Mouse (Mus musculus) ovary, adult 10 weeks (tissue): ENCODE data around the gene Olfr573-ps1. TPM values are rescaled to one million over a fixed set of nuclear protein-coding genes. Genes with fewer than 3 reads are reported as not detected.

ENCODE experiments used
- polyA plus RNA-seq: library from polyadenylated mRNA; stranded (reverse); fragments of 350-450 nt; fragmentation: Illumina TruSeq; extraction: RNeasy Lipid Tissue Mini Kit (QIAGEN cat#74804); gene quantifications from one replicate; pipeline ENCODE4 v1.2.3, GENCODE M21; 2014

Gene Olfr573-ps1
- polyA plus RNA-seq, result not detected

GRCm38 (mm10) chr7:102942475-102942874 is at the start of gene Olfr573-ps1:
Gene Olfr573-ps1, minus strand, starts transcription at chr7:102942575.

GRCm38 (mm10) chr7:102989224-102989623 is 46.8 kb upstream of the Olfr573-ps1 start, which contains the start of gene Olfr578:
Gene Olfr578, minus strand, starts transcription at chr7:102989324.

GRCm38 (mm10) chr7:102975843-102976242 is 33.5 kb upstream of the Olfr573-ps1 start, which contains the start of gene Olfr577:
Gene Olfr577, minus strand, starts transcription at chr7:102975943.

GRCm38 (mm10) chr7:102962360-102962759 is 20.0 kb upstream of the Olfr573-ps1 start, which contains the start of gene Olfr576:
Gene Olfr576, plus strand, starts transcription at chr7:102962660.

DNA sequence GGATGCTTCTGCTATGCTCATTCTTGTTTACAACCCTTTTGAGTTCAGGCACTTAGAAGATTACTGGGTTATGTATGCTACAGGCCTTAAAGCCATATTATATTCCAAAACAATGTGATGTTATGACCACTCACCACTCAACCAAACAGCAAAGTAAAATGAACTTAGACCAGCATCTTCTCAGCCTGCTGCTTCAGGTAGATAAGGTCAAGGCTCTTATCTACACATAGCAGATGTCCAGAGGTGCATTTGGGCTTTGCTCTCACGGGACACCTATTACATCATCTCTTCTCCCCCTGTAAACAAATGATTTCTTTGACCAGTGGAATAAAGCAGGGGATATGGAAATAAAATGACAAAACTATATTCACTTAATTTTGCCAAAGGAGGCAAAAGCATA is 16.2 kb upstream of the Olfr573-ps1 start, which contains the start of gene Olfr575:
Olfr575 (minus strand) TSS at position 183 of the 400 bp plus-strand sequence.

DNA sequence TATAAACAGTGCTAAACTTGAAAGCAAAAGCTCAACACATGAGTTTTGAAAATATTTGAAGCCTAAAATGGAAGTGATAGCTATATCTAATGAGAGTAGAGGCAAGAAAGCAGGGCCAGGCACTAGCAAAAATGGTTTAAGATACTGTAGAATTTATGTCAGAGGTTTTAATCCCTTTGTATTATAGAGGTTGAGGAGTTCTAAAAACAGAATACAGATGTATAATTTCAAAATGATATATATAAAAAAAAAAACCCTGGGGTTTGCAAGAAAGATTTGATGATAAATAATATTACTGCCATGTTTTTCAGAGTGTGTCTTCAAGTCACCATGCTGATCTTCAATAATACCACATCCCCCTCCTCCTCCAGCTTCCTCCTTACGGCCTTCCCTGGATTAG is 5.8 kb upstream of the Olfr573-ps1 start, which contains the start of gene Olfr574:
Olfr574 (plus strand) TSS at position 301 of the 400 bp plus-strand sequence.

GRCm38 (mm10) chr7:102924109-102924508 is 18.3 kb downstream of the Olfr573-ps1 start, which contains the start of gene Olfr572:
Gene Olfr572, plus strand, starts transcription at chr7:102924409.

GRCm38 (mm10) chr7:102917032-102917875 is 25.1 kb downstream of the Olfr573-ps1 start, which contains the start of gene Olfr571:
Gene Olfr571, minus strand, starts transcription at chr7:102917536.

Other genes with a start within 250 kb of the Olfr573-ps1 start
- gene Olfr557, start 246.7 kb downstream of the Olfr573-ps1 start, polyA plus RNA-seq, result not detected
- 10.3 TPM for gene Olfr558, start 240.4 kb downstream of the Olfr573-ps1 start, polyA plus RNA-seq
- not detected for gene Olfr33, start 223.5 kb downstream of the Olfr573-ps1 start, polyA plus RNA-seq
- gene Olfr559, start 215.1 kb downstream of the Olfr573-ps1 start, polyA plus RNA-seq, result not detected
- gene Olfr560, start 183.2 kb downstream of the Olfr573-ps1 start, polyA plus RNA-seq, result not detected
- 0.43 TPM for gene Olfr78, start 183.1 kb downstream of the Olfr573-ps1 start, polyA plus RNA-seq
- not detected for gene Olfr561, start 171.4 kb downstream of the Olfr573-ps1 start, polyA plus RNA-seq
- not detected for gene Olfr564, start 139.1 kb downstream of the Olfr573-ps1 start, polyA plus RNA-seq
- not detected for gene Olfr566, start 83.8 kb downstream of the Olfr573-ps1 start, polyA plus RNA-seq
- gene Olfr568, start 65.5 kb downstream of the Olfr573-ps1 start, polyA plus RNA-seq, result not detected
- gene Olfr569, start 51.7 kb downstream of the Olfr573-ps1 start, polyA plus RNA-seq, result not detected
- gene Olfr570, start 48.0 kb downstream of the Olfr573-ps1 start, polyA plus RNA-seq, result not detected
- gene Olfr571, start 25.0 kb downstream of the Olfr573-ps1 start, polyA plus RNA-seq, result not detected
- not detected for gene Olfr572, start 18.2 kb downstream of the Olfr573-ps1 start, polyA plus RNA-seq
- not detected for gene Olfr574, start 5.9 kb upstream of the Olfr573-ps1 start, polyA plus RNA-seq
- not detected for gene Olfr575, start 16.2 kb upstream of the Olfr573-ps1 start, polyA plus RNA-seq
- gene Olfr576, start 20.1 kb upstream of the Olfr573-ps1 start, polyA plus RNA-seq, result not detected
- gene Olfr577, start 33.4 kb upstream of the Olfr573-ps1 start, polyA plus RNA-seq, result not detected
- gene Olfr578, start 46.7 kb upstream of the Olfr573-ps1 start, polyA plus RNA-seq, result not detected
- not detected for gene Olfr582, start 95.4 kb upstream of the Olfr573-ps1 start, polyA plus RNA-seq
- not detected for gene Olfr583, start 108.7 kb upstream of the Olfr573-ps1 start, polyA plus RNA-seq
- gene Olfr584, start 139.3 kb upstream of the Olfr573-ps1 start, polyA plus RNA-seq, result not detected
- gene Olfr585, start 155.1 kb upstream of the Olfr573-ps1 start, polyA plus RNA-seq, result not detected
- gene Olfr586, start 183.1 kb upstream of the Olfr573-ps1 start, polyA plus RNA-seq, result not detected
- not detected for gene Olfr588-ps1, start 198.3 kb upstream of the Olfr573-ps1 start, polyA plus RNA-seq
- not detected for gene Olfr589, start 213.8 kb upstream of the Olfr573-ps1 start, polyA plus RNA-seq
- gene Olfr591, start 235.8 kb upstream of the Olfr573-ps1 start, polyA plus RNA-seq, result not detected
- gene Olfr592, start 242.2 kb upstream of the Olfr573-ps1 start, polyA plus RNA-seq, result not detected